Mouse (Mus musculus): ENCODE data around the gene Gxylt2.

Gene Gxylt2

GRCm38 (mm10) chr6:100802381-100803083 lies 98.0 kb downstream of the Gxylt2 start:
- no peak for DNase-seq

- no peak for DNase-seq
These were observed 98.7 kb downstream of the Gxylt2 start for GRCm38 (mm10) chr6:100803250-100803649.

GRCm38 (mm10) chr6:100807187-100807586 lies 102.7 kb downstream of the Gxylt2 start:
- DNase-seq, result no peak

- no peak for DNase-seq
These were observed 103.2 kb downstream of the Gxylt2 start for GRCm38 (mm10) chr6:100807746-100808145.

GRCm38 (mm10) chr6:100808221-100808778 lies 103.8 kb downstream of the Gxylt2 start:
- no peak for DNase-seq

GRCm38 (mm10) chr6:100810117-100810516 lies 105.6 kb downstream of the Gxylt2 start:
- DNase-seq, result no peak

GRCm38 (mm10) chr6:100811731-100812130 lies 107.2 kb downstream of the Gxylt2 start:
- no peak for DNase-seq

- no peak for DNase-seq
These were observed 116.8 kb downstream of the Gxylt2 start for GRCm38 (mm10) chr6:100821367-100821766.

GRCm38 (mm10) chr6:100823356-100823755 lies 118.8 kb downstream of the Gxylt2 start:
- DNase-seq, result no peak

GRCm38 (mm10) chr6:100824381-100824965 lies 119.9 kb downstream of the Gxylt2 start:
- DNase-seq, result no peak

GRCm38 (mm10) chr6:100826046-100826445 lies 121.5 kb downstream of the Gxylt2 start:
- DNase-seq, result no peak

GRCm38 (mm10) chr6:100828565-100828964 lies 124.0 kb downstream of the Gxylt2 start:
- no peak for DNase-seq

GRCm38 (mm10) chr6:100829770-100830169 lies 125.2 kb downstream of the Gxylt2 start:
- no peak for DNase-seq

GRCm38 (mm10) chr6:100831188-100831587 lies 126.7 kb downstream of the Gxylt2 start:
- no peak for DNase-seq

- DNase-seq, result no peak
These were observed 127.2 kb downstream of the Gxylt2 start for GRCm38 (mm10) chr6:100831751-100832150.

- DNase-seq, result peak; percentile 82 to 84
These were observed 128.8 kb downstream of the Gxylt2 start, which contains the start of gene Ppp4r2 for GRCm38 (mm10) chr6:100833355-100833754. Gene Ppp4r2 (plus strand): TSS chr6:100833622.

GRCm38 (mm10) chr6:100833811-100834481 lies 129.4 kb downstream of the Gxylt2 start:
- DNase-seq, result peak; percentile 63 to 69

- DNase-seq, result no peak
These were observed 130.1 kb downstream of the Gxylt2 start for GRCm38 (mm10) chr6:100834489-100835160.

- no peak for DNase-seq
These were observed 140.5 kb downstream of the Gxylt2 start for GRCm38 (mm10) chr6:100845058-100845457.

- DNase-seq, result no peak
These were observed 142.7 kb downstream of the Gxylt2 start for GRCm38 (mm10) chr6:100847264-100847663.

GRCm38 (mm10) chr6:100848682-100849375 lies 144.3 kb downstream of the Gxylt2 start:
- no peak for DNase-seq

GRCm38 (mm10) chr6:100850671-100851081 lies 146.1 kb downstream of the Gxylt2 start:
- no peak for DNase-seq
